Mouse (Mus musculus) ES-Bruce4 (cell line): ENCODE measurements around the gene Fyn. TPM values are rescaled to one million over a fixed set of nuclear protein-coding genes. Genes with fewer than 3 reads are reported as not detected.

Experiments used
- H3K27ac ChIP-seq: 2 replicates; pipeline ENCODE4 v1.5.1; 2012; ENCODE audit warnings: low read length, inconsistent platforms; ENCODE audit not compliant: insufficient read depth
- H3K27me3 ChIP-seq: 2 replicates; pipeline ENCODE4 v1.6.1; 2012; ENCODE audit warnings: mild to moderate bottlenecking, low read length, inconsistent platforms; ENCODE audit not compliant: control insufficient read depth, poor library complexity, insufficient read depth, severe bottlenecking
- H3K36me3 ChIP-seq: 2 replicates; pipeline ENCODE4 v1.6.1; 2012; ENCODE audit warnings: inconsistent platforms, mild to moderate bottlenecking, low read length, moderate library complexity; ENCODE audit not compliant: control insufficient read depth, poor library complexity, insufficient read depth, severe bottlenecking
- H3K4me1 ChIP-seq: one replicate; pipeline ENCODE4 v1.8.1; 2011; ENCODE audit warnings: low read length; ENCODE audit not compliant: control insufficient read depth, insufficient read depth
- H3K4me3 ChIP-seq: 2 replicates; pipeline ENCODE4 v1.5.1; 2011; ENCODE audit warnings: low read depth, mild to moderate bottlenecking, low read length
- H3K9ac ChIP-seq: 2 replicates; pipeline ENCODE4 v1.6.1; 2012; ENCODE audit warnings: low read depth, mild to moderate bottlenecking, inconsistent platforms; ENCODE audit not compliant: poor library complexity, severe bottlenecking
- H3K9me3 ChIP-seq: replicated peaks from 2 replicates; pipeline ENCODE4 v1.6.1; 2012; ENCODE audit warnings: mild to moderate bottlenecking, low read length, inconsistent platforms; ENCODE audit not compliant: control insufficient read depth, poor library complexity, insufficient read depth, severe bottlenecking
- CTCF ChIP-seq: IDR thresholded peaks from one replicate; pipeline ENCODE4 v1.8.1; 2011; ENCODE audit warnings: low read depth, low read length
- EP300 ChIP-seq: IDR thresholded peaks from 2 replicates; pipeline ENCODE4 v1.6.1; 2011; ENCODE audit warnings: low read depth, low read length; ENCODE audit not compliant: insufficient read depth
- POLR2A ChIP-seq: IDR thresholded peaks from one replicate; pipeline ENCODE4 v1.8.1; 2011; ENCODE audit warnings: low read length; ENCODE audit not compliant: insufficient read depth
- polyA plus RNA-seq: library from polyadenylated mRNA; stranded (reverse); fragments of >200 nt; gene quantifications from 2 replicates; pipeline ENCODE4 v1.2.4, GENCODE M21; 2011; ENCODE audit warnings: low read depth; ENCODE audit not compliant: missing spikeins, insufficient read depth, insufficient read length

Fyn gene
- polyA plus RNA-seq, 1 experiment = 19.1 TPM

DNA sequence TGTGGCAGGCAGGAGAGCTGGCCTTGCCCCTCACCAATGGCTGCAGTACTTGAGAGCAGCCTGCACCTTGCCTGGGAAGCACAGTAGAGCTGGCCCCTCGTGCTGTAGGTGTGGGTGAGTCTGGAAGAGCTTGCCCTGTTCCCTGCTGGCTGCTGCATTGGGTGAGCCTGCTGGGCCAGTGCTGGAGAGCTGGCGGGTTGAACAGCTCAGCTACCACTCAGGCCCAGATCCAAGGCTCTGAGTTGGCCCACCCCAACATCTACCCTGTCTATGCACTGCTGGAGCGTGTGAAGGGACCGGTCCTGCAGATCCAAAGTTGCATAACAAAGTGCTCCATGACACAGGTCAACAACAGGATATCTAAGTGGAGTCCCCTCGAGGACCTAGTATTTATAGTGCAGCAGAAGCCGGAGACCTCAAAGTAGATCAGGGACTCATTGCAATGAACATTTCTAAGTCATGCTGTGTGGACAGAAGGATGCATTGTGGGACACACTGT lies 41.5 kb downstream of the Fyn start:
- no peak for TF ChIP-seq CTCF
- no peak for TF ChIP-seq EP300
- TF ChIP-seq POLR2A = no peak
- no peak overlapping the region for H3K27ac ChIP-seq
- no peaks in the 10 kb centered on the region for H3K4me1 ChIP-seq
- no peak overlapping the region for H3K4me3 ChIP-seq
- H3K9me3 ChIP-seq = no peaks in the 10 kb centered on the region
- H3K9ac ChIP-seq = no peak overlapping the region
- no peaks in the 10 kb centered on the region for H3K27me3 ChIP-seq
- H3K36me3 ChIP-seq = no peaks in the 10 kb centered on the region

DNA sequence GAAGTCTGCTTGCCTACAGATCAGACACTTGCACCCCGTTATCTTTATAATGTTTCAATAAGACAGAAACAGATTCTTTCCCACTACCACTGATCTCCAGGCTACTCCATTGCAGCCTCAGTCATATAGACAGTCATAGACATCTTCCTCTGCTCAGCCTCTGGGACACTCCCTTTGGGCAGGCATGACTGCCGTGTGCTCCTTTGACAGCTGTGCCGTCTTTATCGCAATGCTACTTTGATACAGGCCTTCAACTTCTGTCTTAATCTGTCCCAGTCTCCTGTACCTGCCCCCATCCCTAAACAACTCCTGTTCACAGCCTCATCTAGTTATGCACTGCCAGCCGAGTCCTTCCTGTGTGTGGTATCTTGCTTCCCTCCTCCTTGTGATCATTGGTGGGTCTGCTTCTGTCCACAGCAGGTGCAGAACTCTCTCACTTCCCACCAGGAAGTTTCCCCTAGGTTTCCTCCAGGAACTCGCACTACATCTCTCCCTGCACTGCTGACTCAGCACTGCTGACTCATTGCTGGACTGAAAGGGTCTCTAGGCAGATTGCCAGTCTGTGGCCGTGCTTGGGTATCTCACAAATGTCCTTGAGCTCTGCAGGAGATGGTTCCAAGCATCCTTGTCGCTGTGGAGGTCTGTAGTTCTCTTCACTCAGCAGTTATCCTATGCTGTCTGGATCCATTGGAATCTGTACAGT lies 43.4 kb downstream of the Fyn start:
- TF ChIP-seq CTCF = no peak
- TF ChIP-seq POLR2A = no peak
- TF ChIP-seq EP300 = no peak
- no peaks in the 10 kb centered on the region for H3K36me3 ChIP-seq
- no peak overlapping the region for H3K4me3 ChIP-seq
- no peaks in the 10 kb centered on the region for H3K27me3 ChIP-seq
- no peaks in the 10 kb centered on the region for H3K4me1 ChIP-seq
- no peak overlapping the region for H3K9ac ChIP-seq
- no peaks in the 10 kb centered on the region for H3K9me3 ChIP-seq
- no peak overlapping the region for H3K27ac ChIP-seq

DNA sequence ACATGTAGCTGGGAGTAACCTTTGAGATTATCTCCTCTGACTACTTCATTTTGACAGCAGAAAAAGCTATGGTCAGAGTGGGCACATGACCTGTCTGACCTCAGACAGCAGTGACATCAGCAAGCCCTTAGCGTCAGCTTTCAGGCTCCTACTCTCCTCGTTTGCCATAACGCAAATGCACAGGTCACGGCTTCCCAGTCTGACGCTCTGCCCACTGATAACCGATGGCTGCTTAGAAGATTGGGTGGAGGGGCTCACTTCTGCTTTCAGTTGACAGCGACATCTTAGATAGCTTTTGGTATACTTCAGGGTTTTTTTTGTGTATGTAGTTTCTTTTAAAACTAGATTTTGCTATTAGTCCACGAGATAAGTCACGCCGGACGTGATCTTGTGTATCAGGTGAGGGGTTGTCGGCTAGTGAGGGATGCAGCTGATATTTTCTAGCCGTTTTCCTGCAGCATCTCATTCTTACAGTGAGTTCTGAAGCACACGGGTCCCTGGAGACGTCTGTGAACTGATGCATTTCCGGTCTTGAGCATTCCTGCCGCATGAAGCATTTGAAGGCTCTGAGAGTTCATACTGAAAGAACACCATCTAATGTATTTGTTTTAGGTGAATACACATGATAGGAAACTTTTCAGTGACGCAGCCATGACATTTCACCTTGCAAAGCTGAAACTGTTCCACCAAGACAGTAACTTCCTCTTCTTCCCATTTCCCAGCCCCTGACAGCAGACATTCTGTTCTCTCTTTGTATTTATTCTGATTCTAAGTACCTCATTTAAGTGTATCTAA lies 44.4 kb downstream of the Fyn start:
- Histone ChIP-seq H3K9ac (no peak overlapping the region), H3K4me1 (no peaks in the 10 kb centered on the region), H3K9me3 (no peaks in the 10 kb centered on the region), H3K4me3 (no peak overlapping the region), H3K27ac (no peak overlapping the region), H3K27me3 (no peaks in the 10 kb centered on the region), H3K36me3 (no peaks in the 10 kb centered on the region)
- TF ChIP-seq POLR2A (no peak), EP300 (no peak), CTCF (no peak)

DNA sequence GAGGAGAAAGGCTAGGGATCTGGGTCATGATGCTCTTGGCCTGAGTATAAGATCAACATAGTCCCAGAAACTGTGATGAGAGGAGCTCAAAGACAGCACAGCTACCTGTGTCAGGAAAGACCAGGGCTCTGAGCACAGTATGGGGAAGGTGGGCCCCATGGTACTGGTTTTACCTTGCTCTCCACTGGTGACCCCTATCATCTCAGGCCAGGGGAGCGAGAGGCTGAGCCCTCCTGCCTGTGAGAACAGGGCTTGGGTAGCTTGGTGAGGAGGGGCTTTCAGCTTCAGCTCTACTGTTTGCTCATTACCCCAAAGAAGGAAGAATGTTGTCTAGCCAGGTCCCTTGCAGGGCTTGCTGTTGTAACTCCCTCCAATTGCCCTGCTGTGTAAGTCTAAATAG lies 45.4 kb downstream of the Fyn start:
- H3K36me3 ChIP-seq = no peaks in the 10 kb centered on the region
- no peaks in the 10 kb centered on the region for H3K27me3 ChIP-seq
- no peak overlapping the region for H3K9ac ChIP-seq
- H3K4me1 ChIP-seq = no peaks in the 10 kb centered on the region
- no peak overlapping the region for H3K4me3 ChIP-seq
- TF ChIP-seq EP300 = no peak
- no peak for TF ChIP-seq POLR2A
- TF ChIP-seq CTCF = no peak
- no peak overlapping the region for H3K27ac ChIP-seq
- H3K9me3 ChIP-seq = no peaks in the 10 kb centered on the region

DNA sequence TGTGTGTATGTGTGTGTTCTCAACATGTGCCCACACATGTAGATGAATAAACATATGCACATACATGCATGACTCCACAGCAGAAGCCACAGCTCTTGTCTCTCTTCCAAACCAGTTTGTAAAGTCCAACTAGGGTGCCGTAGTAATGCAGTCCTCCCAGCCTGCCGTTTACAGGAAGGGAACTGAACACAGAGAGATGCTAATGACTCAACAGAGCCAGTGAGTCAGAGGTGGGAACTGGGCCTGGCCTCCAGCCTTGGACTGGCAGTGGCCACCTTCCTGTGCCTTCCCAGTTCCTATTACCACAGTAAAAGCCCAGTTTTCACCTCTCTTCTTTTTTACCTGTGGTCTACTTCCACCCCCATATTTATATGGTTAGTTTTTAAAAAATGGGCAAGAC lies 46.9 kb downstream of the Fyn start:
- Histone ChIP-seq H3K36me3 (no peaks in the 10 kb centered on the region), H3K27me3 (no peaks in the 10 kb centered on the region), H3K4me3 (no peak overlapping the region), H3K4me1 (no peaks in the 10 kb centered on the region), H3K27ac (no peak overlapping the region), H3K9me3 (no peaks in the 10 kb centered on the region), H3K9ac (no peak overlapping the region)
- TF ChIP-seq EP300 = no peak
- no peak for TF ChIP-seq POLR2A
- no peak for TF ChIP-seq CTCF

DNA sequence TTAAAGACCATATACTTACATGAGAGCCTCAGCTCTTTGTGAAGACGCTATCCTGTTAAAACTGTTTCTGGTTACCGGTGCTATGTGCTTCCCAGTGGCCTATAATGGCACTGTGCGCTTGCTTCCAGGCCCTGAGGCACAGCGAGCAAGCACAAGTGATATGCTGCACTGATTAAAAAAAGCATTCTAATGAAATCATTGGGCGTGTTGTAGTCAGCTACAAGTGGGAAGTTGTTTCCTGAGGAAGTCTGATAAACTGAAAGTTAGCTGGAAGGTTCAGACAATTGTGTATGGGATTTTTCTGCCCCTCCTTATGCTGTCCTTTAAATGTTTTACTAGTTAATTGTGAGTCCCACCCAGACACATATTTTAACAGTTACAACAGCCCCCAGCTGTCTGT lies 49.0 kb downstream of the Fyn start:
- Histone ChIP-seq H3K27ac (no peak overlapping the region), H3K36me3 (no peaks in the 10 kb centered on the region), H3K9ac (no peak overlapping the region), H3K9me3 (no peaks in the 10 kb centered on the region), H3K27me3 (no peaks in the 10 kb centered on the region), H3K4me1 (no peaks in the 10 kb centered on the region), H3K4me3 (no peak overlapping the region)
- no peak for TF ChIP-seq EP300
- TF ChIP-seq POLR2A = no peak
- TF ChIP-seq CTCF = no peak
